Mouse (Mus musculus): ENCODE measurements around the gene Hoxd9. TPM values are rescaled to one million over a fixed set of nuclear protein-coding genes. Genes with fewer than 3 reads are reported as not detected.

Gene Hoxd9
- polyA plus RNA-seq, 1 experiment from 2014 or later = 0.15 TPM

- H3K36me3 ChIP-seq = no peaks in the 10 kb centered on the region
- peaks cover 25% of the 10 kb centered on the region for H3K4me1 ChIP-seq (replicated peaks)
- H3K27me3 ChIP-seq = peaks cover 100% of the 10 kb centered on the region
- H3K4me3 ChIP-seq = peak overlapping the region; percentile 11
- H3K4me2 ChIP-seq = peak overlapping the region; percentile 1; the same call in 1 of the 2 replicates
- H3K9me3 ChIP-seq (replicated peaks) = no peaks in the 10 kb centered on the region
- no peak for ATAC-seq (replicated peaks; ENCODE audit: insufficient number of reproducible peaks, insufficient read depth, low FRiP score, low read depth)
- no peak overlapping the region for H3K27ac ChIP-seq
- whole genome bisulfite sequencing = under 1% methylated on average over 23 of the region's 23 CpGs
- H3K9ac ChIP-seq = no peak overlapping the region
These were observed 17.5 kb upstream of the Hoxd9 start for GRCm38 (mm10) chr2:74679980-74680379.

- H3K9ac ChIP-seq = no peak overlapping the region
- no peak for ATAC-seq (replicated peaks; ENCODE audit: insufficient number of reproducible peaks, insufficient read depth, low FRiP score, low read depth)
- no peaks in the 10 kb centered on the region for H3K36me3 ChIP-seq
- H3K4me1 ChIP-seq (replicated peaks) = peaks cover 25% of the 10 kb centered on the region
- peaks cover 100% of the 10 kb centered on the region for H3K27me3 ChIP-seq
- no peak overlapping the region for H3K4me2 ChIP-seq
- H3K4me3 ChIP-seq = no peak overlapping the region
- WGBS = 2% methylated on average over 21 of the region's 21 CpGs
- H3K27ac ChIP-seq = no peak overlapping the region
- H3K9me3 ChIP-seq (replicated peaks) = no peaks in the 10 kb centered on the region
These were observed 16.7 kb upstream of the Hoxd9 start for GRCm38 (mm10) chr2:74680561-74681398.

GRCm38 (mm10) chr2:74681594-74682531 lies 15.7 kb upstream of the Hoxd9 start:
- ATAC-seq (replicated peaks; ENCODE audit: insufficient number of reproducible peaks, insufficient read depth, low FRiP score, low read depth) = no peak
- Histone ChIP-seq H3K4me1 (replicated peaks) (peaks cover 25% of the 10 kb centered on the region), H3K9ac (no peak overlapping the region), H3K27ac (no peak overlapping the region), H3K27me3 (peaks cover 99% of the 10 kb centered on the region), H3K4me2 (peak overlapping the region; percentile 50), H3K36me3 (no peaks in the 10 kb centered on the region), H3K9me3 (replicated peaks) (no peaks in the 10 kb centered on the region), H3K4me3 (peak overlapping the region; percentile 34)
- 1% methylated on average over 77 of the region's 78 CpGs for WGBS

- Histone ChIP-seq H3K36me3 (no peaks in the 10 kb centered on the region), H3K9ac (no peak overlapping the region), H3K4me1 (replicated peaks) (peaks cover 25% of the 10 kb centered on the region), H3K4me2 (peak overlapping the region; percentile 50), H3K27me3 (peaks cover 99% of the 10 kb centered on the region), H3K27ac (no peak overlapping the region), H3K9me3 (replicated peaks) (no peaks in the 10 kb centered on the region), H3K4me3 (peak overlapping the region; percentile 34)
- ATAC-seq (replicated peaks; ENCODE audit: insufficient number of reproducible peaks, insufficient read depth, low FRiP score, low read depth) = no peak; the same call in 1 of the 2 replicates
- under 1% methylated on average over 43 of the region's 51 CpGs for WGBS
These were observed 14.7 kb upstream of the Hoxd9 start for GRCm38 (mm10) chr2:74682796-74683195.

DNA sequence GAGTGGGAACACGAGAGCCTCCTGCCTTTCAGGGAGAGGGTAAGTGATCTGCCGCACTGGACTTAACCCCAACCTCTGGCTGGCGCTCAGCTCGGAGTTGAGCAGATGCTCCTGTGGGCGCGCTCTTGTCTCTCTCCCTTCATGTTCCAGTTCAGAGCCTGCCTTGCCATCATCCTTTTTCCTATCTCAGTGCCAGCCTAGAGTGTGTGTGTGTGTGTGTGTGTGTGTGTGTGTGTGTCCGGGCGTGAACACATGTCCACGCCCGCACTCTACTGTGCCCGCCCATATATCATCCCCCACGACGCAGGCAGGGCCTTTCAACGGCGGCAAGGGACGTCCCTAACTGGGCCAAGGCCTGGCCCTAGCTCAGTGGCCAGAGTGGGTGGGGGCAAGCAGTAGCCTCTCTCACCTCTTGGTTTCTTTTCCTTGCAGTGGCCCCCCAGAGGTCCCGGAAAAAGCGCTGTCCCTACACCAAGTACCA lies 14.0 kb upstream of the Hoxd9 start:
- H3K4me2 ChIP-seq = no peak overlapping the region
- no peaks in the 10 kb centered on the region for H3K36me3 ChIP-seq
- H3K9me3 ChIP-seq (replicated peaks) = no peaks in the 10 kb centered on the region
- no peak overlapping the region for H3K9ac ChIP-seq
- H3K27me3 ChIP-seq = peaks cover 99% of the 10 kb centered on the region
- under 1% methylated on average over 18 of the region's 18 CpGs for WGBS
- peaks cover 25% of the 10 kb centered on the region for H3K4me1 ChIP-seq (replicated peaks)
- H3K4me3 ChIP-seq = no peak overlapping the region
- no peak overlapping the region for H3K27ac ChIP-seq
- ATAC-seq (replicated peaks; ENCODE audit: insufficient number of reproducible peaks, insufficient read depth, low FRiP score, low read depth) = no peak

- H3K36me3 ChIP-seq = no peaks in the 10 kb centered on the region
- no peaks in the 10 kb centered on the region for H3K9me3 ChIP-seq (replicated peaks)
- peaks cover 99% of the 10 kb centered on the region for H3K27me3 ChIP-seq
- ATAC-seq (replicated peaks; ENCODE audit: insufficient number of reproducible peaks, insufficient read depth, low FRiP score, low read depth) = no peak
- no peak overlapping the region for H3K4me2 ChIP-seq
- peaks cover 25% of the 10 kb centered on the region for H3K4me1 ChIP-seq (replicated peaks)
- H3K4me3 ChIP-seq = no peak overlapping the region
- H3K27ac ChIP-seq = no peak overlapping the region
- no peak overlapping the region for H3K9ac ChIP-seq
- 4% methylated on average over 12 of the region's 12 CpGs for WGBS
These were observed 13.4 kb upstream of the Hoxd9 start for GRCm38 (mm10) chr2:74684106-74684505.

GRCm38 (mm10) chr2:74685059-74685603 lies 12.4 kb upstream of the Hoxd9 start:
- no peak overlapping the region for H3K9ac ChIP-seq
- no peaks in the 10 kb centered on the region for H3K36me3 ChIP-seq
- no peaks in the 10 kb centered on the region for H3K9me3 ChIP-seq (replicated peaks)
- ATAC-seq (replicated peaks; ENCODE audit: insufficient number of reproducible peaks, insufficient read depth, low FRiP score, low read depth) = no peak
- H3K4me2 ChIP-seq = no peak overlapping the region
- peaks cover 18% of the 10 kb centered on the region for H3K4me1 ChIP-seq (replicated peaks)
- 17% methylated on average over 4 of the region's 4 CpGs for WGBS
- H3K27ac ChIP-seq = no peak overlapping the region
- H3K27me3 ChIP-seq = peaks cover 99% of the 10 kb centered on the region
- no peak overlapping the region for H3K4me3 ChIP-seq

GRCm38 (mm10) chr2:74686301-74686987 lies 11.1 kb upstream of the Hoxd9 start:
- Histone ChIP-seq H3K9ac (no peak overlapping the region), H3K4me2 (no peak overlapping the region), H3K36me3 (no peaks in the 10 kb centered on the region), H3K4me3 (no peak overlapping the region), H3K27ac (no peak overlapping the region), H3K9me3 (replicated peaks) (no peaks in the 10 kb centered on the region), H3K27me3 (peaks cover 97% of the 10 kb centered on the region), H3K4me1 (replicated peaks) (peaks cover 20% of the 10 kb centered on the region)
- ATAC-seq (replicated peaks; ENCODE audit: insufficient number of reproducible peaks, insufficient read depth, low FRiP score, low read depth) = no peak
- 8% methylated on average over 17 of the region's 17 CpGs for WGBS

GRCm38 (mm10) chr2:74686988-74687697 lies 10.4 kb upstream of the Hoxd9 start:
- no peak for ATAC-seq (replicated peaks; ENCODE audit: insufficient number of reproducible peaks, insufficient read depth, low FRiP score, low read depth)
- 4% methylated on average over 27 of the region's 27 CpGs for WGBS
- H3K4me2 ChIP-seq = no peak overlapping the region
- peaks cover 17% of the 10 kb centered on the region for H3K4me1 ChIP-seq (replicated peaks)
- no peak overlapping the region for H3K27ac ChIP-seq
- H3K4me3 ChIP-seq = no peak overlapping the region
- H3K27me3 ChIP-seq = peaks cover 97% of the 10 kb centered on the region
- no peak overlapping the region for H3K9ac ChIP-seq
- no peaks in the 10 kb centered on the region for H3K36me3 ChIP-seq
- H3K9me3 ChIP-seq (replicated peaks) = no peaks in the 10 kb centered on the region

Data from heart, embryonic 15.5 days (tissue).